Mouse (Mus musculus) stomach, embryonic 14.5 days (tissue): ENCODE results near the gene Naa10. TPM values are rescaled to one million over a fixed set of nuclear protein-coding genes. Genes with fewer than 3 reads are reported as not detected.
A peak's percentile ranks its signal among the peaks of the same experiment; 100 is the strongest.

Source experiments
- ATAC-seq: fragments of 200-750 bp; cut with Nextera tagmentation; 2 replicates; pipeline ENCODE4 v1.8.0; 2017; ENCODE audit warnings: low read depth, moderate TSS enrichment; ENCODE audit not compliant: insufficient number of reproducible peaks, insufficient read depth, low FRiP score
- H3K27ac ChIP-seq: fragments of 300-500 bp; sonication (generic); 2 replicates; pipeline ENCODE4 v1.5.1; 2014; ENCODE audit warnings: mild to moderate bottlenecking, low read length, moderate library complexity, mixed read lengths
- H3K27me3 ChIP-seq: fragments of 300-500 bp; sonication (generic); 2 replicates; pipeline ENCODE4 v1.6.1; 2014; ENCODE audit warnings: low read length, control low read depth, mixed read lengths; ENCODE audit not compliant: control insufficient read depth, insufficient read depth
- H3K36me3 ChIP-seq: fragments of 300-500 bp; sonication (generic); 2 replicates; pipeline ENCODE4 v1.6.1; 2014; ENCODE audit warnings: mild to moderate bottlenecking, control low read depth, low read length, moderate library complexity, mixed read lengths; ENCODE audit not compliant: control insufficient read depth, insufficient read depth
- H3K4me1 ChIP-seq: fragments of 300-500 bp; sonication (generic); 2 replicates; pipeline ENCODE4 v1.6.1; 2014; ENCODE audit warnings: low read length, control low read depth, mixed read lengths; ENCODE audit not compliant: control insufficient read depth, insufficient read depth
- H3K4me2 ChIP-seq: fragments of 300-500 bp; sonication (generic); replicated peaks from 2 replicates; pipeline ENCODE4 v1.6.1; 2014; ENCODE audit warnings: low read depth, low read length, control low read depth
- H3K4me3 ChIP-seq: fragments of 300-500 bp; sonication (generic); 2 replicates; pipeline ENCODE4 v1.5.1; 2014; ENCODE audit warnings: low read depth, low read length, control low read depth
- H3K9ac ChIP-seq: fragments of 300-500 bp; sonication (generic); replicated peaks from 2 replicates; pipeline ENCODE4 v1.6.1; 2014; ENCODE audit warnings: low read depth, mild to moderate bottlenecking, control low read depth, low read length, moderate library complexity, mixed read lengths
- H3K9me3 ChIP-seq: fragments of 300-500 bp; sonication (generic); 2 replicates; pipeline ENCODE4 v1.6.1; 2016; ENCODE audit warnings: low read depth, low read length, control low read depth; ENCODE audit not compliant: control insufficient read depth
- WGBS: fragments of 180-500 bp; shearing (Covaris S2); extraction: QIAGEN DNeasy Blood & Tissue Kit; methylation state at CpG from one replicate; pipeline ENCODE4 v1.1.7; 2014; 5-methylcytosine and 5-hydroxymethylcytosine counted together
- polyA plus RNA-seq: library from polyadenylated mRNA; unstranded; fragments of >200 nt; fragmentation: Nextera tagmentation; extraction: Ambion mirVana; gene quantifications from 2 replicates; pipeline ENCODE4 v1.2.1, GENCODE M21; 2014

The Naa10 gene
- polyA plus RNA-seq, 1 experiment from 2014 or later = 137 TPM

- Histone ChIP-seq H3K4me1 (0 out of 2 replicates have a peak, but pooled peaks cover 3% of the 10 kb centered on the region), H3K4me2 (peak overlapping the region; percentile 58), H3K9me3 (no peaks in the 10 kb centered on the region), H3K27me3 (no peaks in the 10 kb centered on the region), H3K4me3 (peak overlapping the region; percentile 62), H3K27ac (no peak overlapping the region), H3K36me3 (peaks cover 3% of the 10 kb centered on the region; the same call in 1 of the 2 replicates), H3K9ac (no peak overlapping the region)
- WGBS = 21% methylated on average over 3 of the region's 3 CpGs
- ATAC-seq = no peak
Observed at GRCm38 (mm10) chrX:73964363-73964762, 42.6 kb upstream of the Naa10 start.

GRCm38 (mm10) chrX:73954988-73955387 lies 33.2 kb upstream of the Naa10 start:
- no peak for ATAC-seq
- 99% methylated on average over 5 of the region's 6 CpGs for WGBS
- Histone ChIP-seq H3K27me3 (no peaks in the 10 kb centered on the region), H3K9me3 (no peaks in the 10 kb centered on the region), H3K4me2 (no peak overlapping the region), H3K27ac (no peak overlapping the region), H3K36me3 (peaks cover 58% of the 10 kb centered on the region), H3K4me1 (no peaks in the 10 kb centered on the region), H3K4me3 (no peak overlapping the region), H3K9ac (no peak overlapping the region)

- 85% methylated on average over 5 of the region's 5 CpGs for WGBS
- Histone ChIP-seq H3K27me3 (no peaks in the 10 kb centered on the region), H3K4me3 (no peak overlapping the region), H3K4me1 (no peaks in the 10 kb centered on the region), H3K27ac (no peak overlapping the region), H3K4me2 (no peak overlapping the region), H3K9ac (no peak overlapping the region), H3K9me3 (no peaks in the 10 kb centered on the region), H3K36me3 (peaks cover 66% of the 10 kb centered on the region)
- no peak for ATAC-seq
Observed at GRCm38 (mm10) chrX:73952603-73953002, 30.9 kb upstream of the Naa10 start.

GRCm38 (mm10) chrX:73949341-73949740 lies 27.6 kb upstream of the Naa10 start:
- peaks cover 56% of the 10 kb centered on the region for H3K36me3 ChIP-seq
- no peaks in the 10 kb centered on the region for H3K9me3 ChIP-seq
- H3K27ac ChIP-seq = no peak overlapping the region
- ATAC-seq = no peak
- no peak overlapping the region for H3K4me3 ChIP-seq
- no peaks in the 10 kb centered on the region for H3K4me1 ChIP-seq
- no peaks in the 10 kb centered on the region for H3K27me3 ChIP-seq
- 95% methylated on average over 10 of the region's 10 CpGs for WGBS
- H3K4me2 ChIP-seq = no peak overlapping the region
- no peak overlapping the region for H3K9ac ChIP-seq

DNA sequence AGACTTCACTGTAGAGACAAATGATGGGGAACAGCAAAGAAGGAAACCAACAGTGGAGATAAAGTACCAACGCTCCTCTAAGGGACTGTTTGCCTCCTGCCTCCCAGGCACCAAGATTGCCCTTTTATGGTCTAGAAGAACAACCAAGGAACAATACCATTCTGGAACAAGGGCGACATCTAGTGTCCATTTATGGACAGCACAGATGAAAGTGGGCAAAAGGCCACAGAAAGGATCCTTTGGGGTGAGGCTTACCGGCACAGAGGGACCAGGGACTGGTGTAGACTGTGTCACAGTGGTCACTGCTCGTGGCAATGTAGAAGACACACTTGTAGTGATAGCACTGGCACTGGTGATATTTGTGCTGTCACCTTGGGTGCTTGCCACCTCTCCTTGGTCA lies 26.9 kb upstream of the Naa10 start:
- H3K4me3 ChIP-seq = no peak overlapping the region
- no peak overlapping the region for H3K9ac ChIP-seq
- H3K4me1 ChIP-seq = no peaks in the 10 kb centered on the region
- H3K36me3 ChIP-seq = peaks cover 58% of the 10 kb centered on the region
- no peaks in the 10 kb centered on the region for H3K27me3 ChIP-seq
- H3K9me3 ChIP-seq = no peaks in the 10 kb centered on the region
- no peak overlapping the region for H3K4me2 ChIP-seq
- no peak overlapping the region for H3K27ac ChIP-seq
- WGBS = 36% methylated on average over 4 of the region's 4 CpGs
- ATAC-seq = peak; percentile 21; the same call in 1 of the 2 replicates

- 77% methylated on average over 6 of the region's 6 CpGs for WGBS
- Histone ChIP-seq H3K4me2 (no peak overlapping the region), H3K9me3 (no peaks in the 10 kb centered on the region), H3K9ac (no peak overlapping the region), H3K27ac (no peak overlapping the region), H3K27me3 (no peaks in the 10 kb centered on the region), H3K36me3 (peaks cover 52% of the 10 kb centered on the region), H3K4me3 (no peak overlapping the region), H3K4me1 (no peaks in the 10 kb centered on the region)
- ATAC-seq = no peak
Observed at GRCm38 (mm10) chrX:73946896-73947295, 25.2 kb upstream of the Naa10 start.

- Histone ChIP-seq H3K9ac (no peak overlapping the region), H3K4me2 (no peak overlapping the region)
- 84% methylated on average over 2 of the region's 2 CpGs for WGBS
Observed at GRCm38 (mm10) chrX:73942294-73942693, 20.6 kb upstream of the Naa10 start.

GRCm38 (mm10) chrX:73941860-73942259 lies 20.1 kb upstream of the Naa10 start:
- H3K27me3 ChIP-seq = no peaks in the 10 kb centered on the region
- H3K9ac ChIP-seq = no peak overlapping the region
- H3K9me3 ChIP-seq = no peaks in the 10 kb centered on the region
- no peak for ATAC-seq
- no peak overlapping the region for H3K4me2 ChIP-seq
- no peaks in the 10 kb centered on the region for H3K4me1 ChIP-seq
- H3K36me3 ChIP-seq = peaks cover 17% of the 10 kb centered on the region; the same call in 1 of the 2 replicates
- no peak overlapping the region for H3K27ac ChIP-seq
- 79% methylated on average over 2 of the region's 2 CpGs for WGBS
- H3K4me3 ChIP-seq = no peak overlapping the region

More at GRCm38 (mm10) chrX:73942294-73942693, 20.6 kb upstream of the Naa10 start:
- Histone ChIP-seq H3K36me3 (peaks cover 17% of the 10 kb centered on the region; the same call in 1 of the 2 replicates), H3K9me3 (no peaks in the 10 kb centered on the region), H3K4me3 (no peak overlapping the region), H3K27me3 (no peaks in the 10 kb centered on the region), H3K27ac (no peak overlapping the region), H3K4me1 (no peaks in the 10 kb centered on the region)
- no peak for ATAC-seq

DNA sequence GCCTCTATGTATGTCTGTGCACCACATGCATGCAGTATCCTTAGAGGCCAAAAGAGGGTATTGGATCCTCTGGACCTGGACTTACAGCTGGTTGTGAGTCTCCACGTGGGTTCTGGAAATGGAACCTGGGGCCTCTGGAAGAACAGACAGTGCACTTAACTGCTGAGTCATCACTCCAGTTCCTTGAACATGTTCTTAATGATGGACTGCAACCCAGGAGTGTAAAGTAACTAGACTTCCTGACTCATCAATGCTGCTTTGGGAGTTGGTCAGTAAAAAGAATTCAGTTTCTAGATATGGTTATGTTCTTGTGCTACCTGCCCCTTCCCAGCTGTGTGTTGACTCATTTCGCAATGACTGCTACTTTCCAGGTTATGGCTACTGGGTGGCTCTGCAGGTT lies 10.1 kb upstream of the Naa10 start:
- no peak for ATAC-seq
- H3K4me3 ChIP-seq = no peak overlapping the region
- no peaks in the 10 kb centered on the region for H3K4me1 ChIP-seq
- H3K36me3 ChIP-seq = no peaks in the 10 kb centered on the region
- H3K4me2 ChIP-seq = no peak overlapping the region
- H3K9ac ChIP-seq = no peak overlapping the region
- no peak overlapping the region for H3K27ac ChIP-seq
- WGBS = 74% methylated on average over 2 of the region's 2 CpGs
- H3K27me3 ChIP-seq = no peaks in the 10 kb centered on the region
- H3K9me3 ChIP-seq = no peaks in the 10 kb centered on the region
